Mouse (Mus musculus): ENCODE measurements around the gene Olfr1037.
"Not testable (repeated sequence)": the region's sequence is repeated elsewhere in the genome, so short reads cannot be mapped to it uniquely, and the experiment has no call there.

Olfr1037 gene

GRCm38 (mm10) chr2:86087285-86087684 is at the start of gene Olfr1037:
Gene Olfr1037, minus strand, starts transcription at chr2:86087385.
- DNase-seq (ENCODE audit: low spot score), result no peak

GRCm38 (mm10) chr2:86135828-86136227 is 48.6 kb upstream of the Olfr1037 start, which contains the start of gene Olfr1039:
Gene Olfr1039, minus strand, starts transcription at chr2:86135928.
- no peak for DNase-seq (ENCODE audit: low spot score)

GRCm38 (mm10) chr2:86080478-86080877 is 6.7 kb downstream of the Olfr1037 start:
- DNase-seq (ENCODE audit: low spot score), result not testable (repeated sequence)

GRCm38 (mm10) chr2:86073692-86074091 is 13.5 kb downstream of the Olfr1037 start, which contains the start of gene Olfr1036:
Gene Olfr1036, plus strand, starts transcription at chr2:86073992.
- DNase-seq (ENCODE audit: low spot score), result not testable (repeated sequence)

- no peak for DNase-seq (ENCODE audit: low spot score)
Observed at GRCm38 (mm10) chr2:86070189-86070588, 17.0 kb downstream of the Olfr1037 start.

GRCm38 (mm10) chr2:86063766-86064165 is 23.4 kb downstream of the Olfr1037 start:
- DNase-seq (ENCODE audit: low spot score), result not testable (repeated sequence)

GRCm38 (mm10) chr2:86050777-86051176 is 36.4 kb downstream of the Olfr1037 start:
- not testable (repeated sequence) for DNase-seq (ENCODE audit: low spot score)

- no peak for DNase-seq (ENCODE audit: low spot score)
Observed at GRCm38 (mm10) chr2:86045561-86045960, 41.6 kb downstream of the Olfr1037 start, which contains the start of gene Olfr1034. Gene Olfr1034, plus strand, starts transcription at chr2:86045861.

All from embryo, embryonic 10.5 days (tissue).